Mouse (Mus musculus): ENCODE measurements around the gene Tmem8.
"Not testable (repeated sequence)": the region's sequence is repeated elsewhere in the genome, so short reads cannot be mapped to it uniquely, and the experiment has no call there.

Gene Tmem8

GRCm38 (mm10) chr17:26113181-26113948 is at the start of gene Tmem8:
Tmem8 (plus strand) TSS chr17:26113299.
- peak; percentile 79 to 88 for DNase-seq

DNA sequence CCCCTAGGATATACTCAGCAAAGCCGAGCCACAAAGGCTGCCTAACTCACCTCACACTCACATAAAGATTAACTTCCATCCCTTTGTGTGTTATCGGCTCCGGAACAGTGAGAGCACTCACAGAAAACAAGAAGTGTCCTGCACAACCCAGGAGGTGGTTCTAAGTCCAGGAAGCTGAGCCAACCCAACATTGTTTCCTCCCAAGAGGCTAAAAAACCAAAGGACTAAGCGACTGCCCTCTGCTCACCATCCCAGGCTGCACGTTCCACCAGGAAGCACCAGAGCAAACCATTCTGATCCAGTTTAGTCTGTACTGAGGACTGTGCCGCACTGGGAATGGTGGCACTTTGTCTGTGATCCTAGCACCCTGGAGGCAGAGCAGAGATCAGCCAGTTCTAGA is 48.2 kb upstream of the Tmem8 start:
- no peak for DNase-seq

GRCm38 (mm10) chr17:26066488-26067020 is 46.5 kb upstream of the Tmem8 start:
- DNase-seq = no peak

GRCm38 (mm10) chr17:26068024-26068830 is 44.9 kb upstream of the Tmem8 start:
- DNase-seq = peak; percentile 30 to 49

GRCm38 (mm10) chr17:26068831-26069739 is 44.0 kb upstream of the Tmem8 start, which contains the start of gene Rab11fip3:
Rab11fip3 (minus strand) TSS chr17:26069555.
- peak; percentile 90 to 93 for DNase-seq

DNA sequence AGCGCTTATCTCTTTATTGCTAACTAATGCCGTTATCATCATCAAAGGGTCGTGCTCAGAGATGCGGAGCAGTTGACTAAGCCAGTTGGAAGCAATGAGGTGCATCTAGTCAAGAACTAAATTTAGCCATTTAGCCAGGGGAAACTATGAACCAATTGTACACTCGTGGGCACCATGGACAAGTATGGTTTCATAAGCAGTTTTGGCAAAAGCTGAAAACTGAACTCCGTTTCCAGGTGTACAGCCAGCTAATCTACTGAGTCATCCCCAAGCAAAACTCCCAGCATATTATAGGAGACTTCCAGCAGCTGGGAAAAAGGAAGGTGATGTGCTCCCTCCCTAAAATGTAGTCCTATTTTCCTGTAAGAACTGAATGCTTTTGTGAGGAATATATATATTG is 43.0 kb upstream of the Tmem8 start:
- DNase-seq = no peak

DNA sequence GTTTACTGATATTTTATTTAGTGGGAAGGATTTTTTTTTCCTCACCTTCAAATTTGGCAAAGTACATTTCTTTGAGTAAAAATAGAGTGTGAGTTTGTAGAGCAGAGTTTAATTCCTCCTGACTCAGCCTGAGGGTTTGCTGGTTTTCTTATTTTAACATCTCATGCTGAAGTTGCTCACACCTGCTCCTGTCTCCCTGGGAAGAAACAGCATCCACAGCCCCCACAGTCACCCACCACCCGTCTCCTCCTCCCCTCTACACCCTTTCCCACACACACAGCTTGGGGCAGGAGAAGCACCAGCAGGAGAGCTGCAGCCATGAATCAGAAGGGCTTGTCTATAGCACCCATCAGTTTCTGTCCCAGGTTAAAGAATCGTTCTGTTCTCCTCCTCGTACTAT is 37.9 kb upstream of the Tmem8 start:
- DNase-seq = no peak

DNA sequence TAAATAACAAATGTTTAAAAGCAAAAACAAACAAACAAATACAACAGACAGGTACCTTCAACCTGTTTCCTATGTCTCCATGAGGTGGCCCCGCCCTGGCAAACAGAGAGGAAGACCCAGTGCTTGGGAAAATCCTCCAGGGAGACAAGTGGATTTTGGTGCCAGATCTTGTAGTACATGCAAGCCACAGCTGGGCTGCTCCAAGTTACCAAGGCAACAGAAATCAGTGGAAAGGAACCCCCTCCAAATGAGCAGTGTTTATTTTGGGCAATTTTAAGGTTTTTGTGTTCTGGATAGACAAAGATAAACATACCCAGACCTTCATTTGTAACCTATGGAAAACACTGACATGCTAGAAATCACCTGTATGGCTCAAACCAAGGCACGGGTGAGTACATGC is 34.2 kb upstream of the Tmem8 start:
- no peak for DNase-seq

DNA sequence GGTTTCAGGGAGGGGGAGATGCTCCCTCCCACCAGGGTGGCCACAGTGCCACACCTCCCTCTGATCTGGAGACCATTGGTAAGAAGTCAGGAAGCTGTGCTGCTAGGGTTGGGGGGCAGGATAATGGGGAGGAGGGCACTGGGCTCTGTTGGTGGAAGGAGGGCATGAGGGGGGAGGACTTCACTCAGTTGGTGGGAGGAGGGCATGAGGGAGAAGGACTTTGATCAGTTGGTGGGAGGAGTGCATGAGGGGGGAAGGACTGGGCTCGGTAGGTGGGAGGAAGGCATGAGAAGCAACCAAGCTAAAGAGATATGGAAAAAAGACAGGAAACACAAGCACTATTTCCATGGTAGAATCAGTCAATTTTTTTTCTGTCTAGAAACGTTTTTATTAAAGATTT is 32.2 kb upstream of the Tmem8 start:
- DNase-seq = peak in 1 of 2 experiments; percentile 34

- no peak for DNase-seq
These were observed 26.0 kb upstream of the Tmem8 start for GRCm38 (mm10) chr17:26087059-26087564.

DNA sequence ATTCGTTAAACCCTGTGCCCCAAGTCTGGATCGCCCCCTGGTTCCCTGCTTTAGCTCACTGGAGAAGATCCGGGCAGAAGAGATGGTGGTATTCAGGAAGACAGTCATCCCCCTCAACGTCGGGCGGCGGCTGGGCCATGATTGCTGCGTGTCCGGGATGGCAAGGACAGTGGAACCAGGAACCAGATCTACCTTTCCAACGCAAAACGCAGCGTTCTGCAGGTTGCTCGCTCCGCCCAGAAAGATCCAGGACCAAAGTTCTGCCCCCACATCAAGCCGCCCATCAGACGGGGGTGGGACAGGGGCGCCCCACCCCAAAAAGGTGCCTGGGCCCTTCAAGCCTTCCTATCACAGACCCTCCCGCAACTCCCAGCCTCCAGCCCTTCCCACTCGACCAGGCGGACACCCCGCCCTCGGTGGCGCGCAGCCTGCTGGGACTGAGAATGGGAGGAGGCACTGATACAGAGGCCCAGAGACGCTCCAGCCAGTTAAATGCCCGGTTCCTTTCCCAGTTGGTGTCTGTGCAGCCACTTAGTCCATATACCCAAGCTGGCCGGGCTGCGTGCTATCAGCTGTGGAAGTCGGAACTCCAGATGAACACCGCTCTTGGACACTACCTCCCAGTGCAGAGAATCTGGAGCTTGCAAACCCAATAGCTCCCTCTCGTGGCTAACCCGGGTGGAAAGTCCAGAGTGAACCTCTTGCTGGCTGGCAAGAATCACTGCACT is 23.0 kb upstream of the Tmem8 start, which contains the start of gene Decr2:
TSS of gene Decr2 (minus strand) at position 433 of the 728 bp plus-strand sequence.
- DNase-seq = peak; percentile 90 to 94

DNA sequence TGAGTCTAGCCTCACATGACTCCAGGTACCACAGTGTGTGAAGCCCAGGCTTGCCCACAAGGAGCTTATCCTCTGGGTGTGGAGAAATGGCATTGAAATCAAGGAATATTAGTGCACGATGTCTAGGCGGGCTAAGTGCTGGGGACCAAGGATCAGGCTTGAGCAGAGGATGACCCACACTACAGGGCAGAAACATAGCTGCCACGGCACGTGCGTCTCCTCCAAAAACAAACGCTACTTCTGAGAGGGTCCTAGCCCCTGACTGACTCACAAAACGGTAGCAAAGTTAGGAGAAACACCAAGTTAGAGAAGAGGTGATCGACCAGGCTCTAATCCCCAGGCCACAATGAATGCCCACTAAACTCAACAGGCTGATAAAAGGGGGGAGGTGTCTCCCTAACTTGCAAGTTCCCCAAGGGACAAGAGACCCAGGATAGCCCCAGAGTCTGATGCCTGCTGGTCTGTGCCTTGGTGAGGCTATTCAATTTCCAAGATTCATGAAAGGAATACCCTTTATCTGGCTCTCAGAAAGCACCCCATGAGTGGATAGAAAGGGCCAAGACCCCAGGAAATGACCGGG is 18.5 kb upstream of the Tmem8 start:
- no peak for DNase-seq

DNA sequence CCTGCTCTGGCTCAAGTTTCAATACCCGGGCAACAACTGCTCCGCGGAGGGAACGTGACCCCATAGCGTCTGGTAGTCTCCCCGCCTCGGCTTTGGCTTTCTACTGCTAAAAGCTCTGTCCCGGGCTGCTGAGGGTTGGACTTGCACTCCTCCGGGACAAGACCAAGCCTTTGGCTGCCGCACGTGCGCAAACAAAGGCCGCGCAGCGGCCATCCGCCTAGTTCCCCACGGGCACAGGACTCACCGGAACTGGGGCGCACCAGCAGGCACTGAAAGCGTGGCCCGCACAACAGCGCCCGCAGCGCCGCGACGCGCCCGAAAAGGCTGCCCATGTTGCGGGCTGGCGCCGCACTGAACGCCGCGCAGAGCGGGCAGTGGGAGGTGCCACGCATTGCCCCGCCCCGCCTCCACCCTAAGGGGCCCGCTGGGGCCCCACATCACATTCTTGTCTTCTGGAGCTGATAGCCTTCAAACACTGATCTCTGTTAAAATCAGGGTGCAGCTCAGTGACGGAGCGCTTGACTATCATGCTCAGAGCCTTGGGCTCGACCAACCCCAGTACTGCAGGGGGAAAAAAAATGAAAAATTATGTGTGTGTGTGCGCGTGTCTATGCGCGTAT is 17.9 kb upstream of the Tmem8 start, which contains the start of gene Nme4:
TSS of gene Nme4 (minus strand) at position 482 of the 620 bp plus-strand sequence.
- DNase-seq = peak; percentile 75

- no peak for DNase-seq
These were observed 14.6 kb upstream of the Tmem8 start for GRCm38 (mm10) chr17:26098461-26098860.

DNA sequence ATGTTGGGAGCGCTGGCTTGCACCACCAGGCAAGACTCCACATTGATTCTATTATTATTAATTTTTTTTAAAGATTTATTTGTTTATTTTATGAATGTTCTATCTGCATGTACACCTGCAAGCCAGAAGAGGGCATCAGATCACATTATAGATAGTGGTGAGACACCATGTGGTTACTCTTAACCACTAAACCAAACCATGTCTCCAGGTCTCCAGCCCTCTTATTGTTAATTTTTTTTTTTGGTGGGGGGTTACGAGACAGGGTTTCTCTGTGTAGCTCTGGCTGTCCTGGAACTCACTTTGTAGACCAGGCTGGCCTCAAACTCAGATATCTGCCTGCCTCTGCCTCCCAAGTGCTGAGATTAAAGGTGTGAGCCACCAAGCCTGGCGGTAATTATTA is 13.8 kb upstream of the Tmem8 start:
- not testable (repeated sequence) for DNase-seq

GRCm38 (mm10) chr17:26100166-26100565 is 12.9 kb upstream of the Tmem8 start:
- DNase-seq = no peak

- DNase-seq = peak; percentile 54 to 74
These were observed 11.6 kb upstream of the Tmem8 start for GRCm38 (mm10) chr17:26101478-26101877.

DNA sequence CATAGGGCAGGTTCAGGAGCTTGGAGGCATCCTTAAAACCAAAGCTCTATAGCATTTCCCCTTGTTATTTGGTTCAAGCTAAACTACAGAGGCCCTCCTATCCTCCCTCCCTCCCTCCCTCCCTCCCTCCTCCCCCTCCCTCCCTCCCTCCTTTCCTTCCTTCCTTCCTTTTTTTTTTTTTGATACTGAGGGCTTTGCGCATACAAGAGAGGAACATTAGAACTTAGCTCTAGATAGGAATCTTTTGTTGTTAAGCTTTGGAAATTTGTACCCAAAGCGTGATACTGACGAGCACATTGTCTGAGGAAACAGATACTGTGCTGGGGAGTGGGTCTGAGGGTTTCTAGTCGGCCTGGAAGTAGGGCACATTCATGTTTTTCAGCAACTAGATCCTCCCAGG is 7.5 kb upstream of the Tmem8 start:
- DNase-seq = no peak

GRCm38 (mm10) chr17:26110156-26110555 is 2.9 kb upstream of the Tmem8 start:
- DNase-seq = no peak

GRCm38 (mm10) chr17:26111024-26111423 is 2.1 kb upstream of the Tmem8 start:
- no peak for DNase-seq

DNA sequence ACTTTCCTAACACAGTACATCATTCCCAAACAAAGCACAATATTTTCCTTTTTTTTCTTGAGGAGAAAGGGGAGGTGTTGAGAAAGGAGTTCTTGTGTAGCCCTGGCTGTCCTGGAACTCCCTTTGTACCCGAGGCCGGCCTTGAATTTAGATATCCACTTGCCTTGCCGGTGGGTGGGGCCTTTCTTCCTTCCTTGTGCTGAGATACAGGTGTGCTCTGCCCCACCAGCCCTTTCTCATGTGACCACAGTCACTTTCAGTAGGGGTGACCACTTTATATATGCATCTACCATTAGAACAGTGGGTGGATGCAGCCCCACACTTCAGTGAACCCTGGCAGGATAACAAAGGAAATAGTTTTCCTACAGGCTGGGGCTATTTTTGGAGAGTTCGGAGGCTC is 1.4 kb upstream of the Tmem8 start:
- DNase-seq = no peak
